Mouse (Mus musculus): ENCODE data around the gene Gm33815. TPM values are rescaled to one million over a fixed set of nuclear protein-coding genes. Genes with fewer than 3 reads are reported as not detected.
"Not testable (repeated sequence)": the region's sequence is repeated elsewhere in the genome, so short reads cannot be mapped to it uniquely, and the experiment has no call there.

Gm33815 gene
- not detected for total RNA-seq (2021)
- long read RNA-seq = 0 reads

DNA sequence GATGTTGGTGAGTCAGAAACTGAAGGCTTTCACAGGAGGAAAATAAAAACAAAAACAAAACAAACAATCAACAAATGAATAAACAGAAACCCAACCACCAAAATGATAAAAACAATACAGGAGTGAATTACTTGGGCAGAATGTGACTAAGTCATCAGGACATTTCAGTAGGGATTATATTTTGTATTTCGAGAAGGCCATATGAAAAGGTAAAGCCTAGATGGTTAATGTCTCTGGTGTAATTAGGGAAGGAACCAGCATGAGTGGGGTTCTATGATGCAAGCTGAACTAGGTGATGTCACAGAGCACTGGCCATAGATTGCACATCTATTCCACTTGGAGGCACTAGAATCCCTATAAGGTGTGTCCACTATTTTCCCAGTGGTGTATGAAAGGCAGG is at the start of gene Gm33815:
Gene Gm33815, plus strand, starts transcription at position 301 of the 400 bp plus-strand sequence.
- not testable (repeated sequence) for DNase-seq (ENCODE audit: low spot score in 2 of 2)
